Mouse (Mus musculus): Measurements from ENCODE around the gene Rap1b. TPM values are rescaled to one million over a fixed set of nuclear protein-coding genes. Genes with fewer than 3 reads are reported as not detected.
"Not testable (repeated sequence)": the region's sequence is repeated elsewhere in the genome, so short reads cannot be mapped to it uniquely, and the experiment has no call there.

Rap1b gene
- polyA plus RNA-seq (2015; fragmentation: Nextera tagmentation; extraction: Ambion mirVana), result 166 and 168 TPM in 2 replicates

DNA sequence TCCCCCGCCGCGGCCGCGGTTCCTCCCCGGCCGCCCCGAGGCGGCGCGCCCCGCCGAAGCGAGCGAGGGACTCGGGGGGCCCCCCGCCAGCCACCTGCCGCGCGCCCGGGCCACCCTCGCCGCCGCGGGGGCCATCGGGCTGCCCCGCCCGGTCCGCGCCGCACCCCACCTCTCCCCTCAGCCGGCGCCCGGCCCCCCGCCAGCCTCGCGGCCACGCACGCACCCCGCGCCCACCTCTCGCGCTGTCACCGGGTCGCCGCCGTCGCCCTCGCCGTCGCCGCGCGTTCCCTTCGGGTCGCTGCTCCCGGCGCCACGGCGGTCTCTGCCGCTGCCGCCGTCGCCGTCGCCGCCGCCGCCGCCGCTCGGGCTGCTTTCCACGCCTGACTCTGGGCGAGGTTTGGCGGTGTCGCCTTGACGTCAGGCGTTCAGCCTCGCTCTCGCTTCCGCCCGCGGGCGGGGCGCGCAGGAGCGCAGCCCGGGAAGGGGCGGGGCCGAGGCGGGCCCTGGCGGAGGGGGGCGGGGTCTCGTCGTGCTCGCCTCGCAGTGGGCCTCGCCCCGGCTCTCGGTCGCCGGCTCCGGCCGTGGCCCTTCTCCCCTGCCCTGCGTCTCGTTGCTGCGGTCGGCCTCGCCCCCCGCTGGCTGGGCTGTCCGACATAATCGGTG is at the start of gene Rap1b:
Rap1b (minus strand) TSS at position 439 of the 663 bp plus-strand sequence.
- Histone ChIP-seq H3K27ac (peak within 1 kb of the TSS; percentile 98), H3K9me3 (no peaks in the 10 kb centered on the region), H3K27me3 (replicated peaks) (no peaks in the 10 kb centered on the region), H3K4me3 (peak within 1 kb of the TSS; percentile 99), H3K4me2 (peak within 1 kb of the TSS; percentile 75), H3K9ac (peak within 1 kb of the TSS; percentile 76), H3K36me3 (replicated peaks) (no peaks in the 10 kb centered on the region), H3K4me1 (peaks cover 29% of the 10 kb centered on the region)
- WGBS, result under 1% methylated on average over 96 of the region's 112 CpGs
- ATAC-seq (replicated peaks), result peak; percentile 96

DNA sequence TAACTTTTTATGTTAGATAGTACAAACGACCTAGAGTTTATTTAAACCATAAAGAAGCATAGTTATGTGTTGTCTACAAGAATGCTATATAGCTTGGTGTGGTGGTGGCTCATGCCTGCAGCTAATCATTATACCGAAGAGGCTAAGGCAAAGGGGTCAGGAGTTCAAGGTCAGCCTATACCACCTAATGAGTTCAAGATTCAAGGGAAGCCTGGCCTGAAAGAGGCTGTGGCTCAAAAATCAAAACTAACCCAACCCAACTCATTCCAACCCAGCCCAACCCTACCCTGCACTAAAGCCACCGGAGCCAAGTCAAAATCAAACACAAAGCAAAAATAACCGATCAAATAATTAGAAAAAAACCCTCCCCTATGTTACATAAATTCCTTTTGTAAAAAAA is 49.4 kb upstream of the Rap1b start:
- no peak overlapping the region for H3K4me2 ChIP-seq
- 85% methylated on average over 4 of the region's 4 CpGs for whole genome bisulfite sequencing
- no peaks in the 10 kb centered on the region for H3K4me1 ChIP-seq
- H3K9ac ChIP-seq, result no peak overlapping the region
- H3K36me3 ChIP-seq (replicated peaks), result no peaks in the 10 kb centered on the region
- H3K9me3 ChIP-seq, result no peaks in the 10 kb centered on the region
- no peak for ATAC-seq (replicated peaks)
- no peak overlapping the region for H3K4me3 ChIP-seq
- H3K27ac ChIP-seq, result no peak overlapping the region
- H3K27me3 ChIP-seq (replicated peaks), result no peaks in the 10 kb centered on the region; the same call in 1 of the 2 replicates

DNA sequence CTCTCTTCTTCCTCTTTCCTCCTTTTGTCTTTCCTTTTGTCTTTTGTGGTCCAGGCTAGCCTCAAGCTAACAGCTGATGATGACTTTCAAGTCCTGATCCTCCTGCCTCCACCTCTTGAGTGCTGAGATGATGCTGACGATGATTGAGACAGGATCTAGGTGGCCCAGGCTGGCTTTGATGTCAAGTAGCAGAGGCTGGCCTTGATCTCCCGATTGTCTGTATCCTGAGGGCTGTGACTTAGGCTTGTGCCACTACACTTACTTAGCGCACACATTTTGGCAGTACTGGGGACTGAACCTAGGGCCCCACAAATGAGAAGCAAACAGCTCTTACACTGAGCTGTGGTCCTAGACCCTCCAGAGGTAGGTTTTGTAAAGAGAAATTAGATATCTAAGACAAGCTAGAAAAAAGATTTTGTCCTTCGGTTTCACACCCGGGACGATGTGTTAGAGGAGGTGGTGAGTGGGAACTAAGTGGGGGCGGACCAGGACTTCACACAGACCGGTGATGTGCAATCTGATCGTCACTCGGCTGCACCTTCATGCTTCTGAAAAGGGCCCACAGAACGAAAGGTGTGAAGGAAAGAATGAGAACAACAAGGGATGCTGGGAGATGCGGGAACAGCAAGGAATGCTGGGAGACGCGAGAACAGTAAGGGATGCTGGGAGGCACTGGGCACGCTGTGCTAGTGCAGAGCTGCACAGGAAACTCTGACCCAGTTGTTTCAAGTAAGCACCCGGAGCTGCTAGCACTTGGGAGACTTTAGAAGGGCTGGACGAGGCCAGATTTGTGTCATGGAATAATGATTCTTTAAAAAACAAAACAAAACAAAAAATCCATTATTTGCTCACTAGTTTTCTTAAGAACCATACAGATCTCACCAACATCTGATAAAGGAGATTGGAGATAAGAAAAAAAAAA is 48.5 kb upstream of the Rap1b start:
- ATAC-seq (replicated peaks), result no peak

DNA sequence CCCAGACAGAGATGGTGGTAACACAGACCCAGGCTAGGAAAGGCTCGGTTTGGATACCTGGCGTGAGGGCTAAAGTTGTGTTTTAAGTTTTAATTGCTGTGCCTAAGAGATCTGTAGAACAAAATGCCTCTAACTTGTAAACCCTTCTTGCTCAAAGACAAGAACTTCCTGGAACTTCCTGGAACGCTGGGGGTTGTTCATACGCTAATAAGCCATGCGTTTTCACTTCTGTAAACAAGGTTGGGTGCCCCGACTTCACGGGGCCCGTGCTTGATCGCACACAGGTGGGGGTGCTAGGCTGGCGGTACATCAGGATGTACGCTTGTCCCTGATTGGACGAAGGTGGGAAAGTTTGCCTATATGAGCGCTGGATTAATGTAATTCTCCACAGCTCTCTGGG is 47.3 kb upstream of the Rap1b start:
- not testable (repeated sequence) for H3K9ac ChIP-seq; H3K27ac ChIP-seq; H3K9me3 ChIP-seq; H3K27me3 ChIP-seq (replicated peaks); H3K4me1 ChIP-seq; ATAC-seq (replicated peaks); H3K36me3 ChIP-seq (replicated peaks); H3K4me3 ChIP-seq; H3K4me2 ChIP-seq
- WGBS, result 55% methylated on average over 12 of the region's 13 CpGs

More for the DNA sequence above, 48.5 kb upstream of the Rap1b start:
- H3K27me3 ChIP-seq (replicated peaks), result no peaks in the 10 kb centered on the region; the same call in 1 of the 2 replicates
- H3K4me2 ChIP-seq, result no peak overlapping the region
- H3K9me3 ChIP-seq, result no peaks in the 10 kb centered on the region
- H3K4me1 ChIP-seq, result no peaks in the 10 kb centered on the region
- H3K27ac ChIP-seq, result no peak overlapping the region
- H3K36me3 ChIP-seq (replicated peaks), result no peaks in the 10 kb centered on the region
- no peak overlapping the region for H3K9ac ChIP-seq
- no peak overlapping the region for H3K4me3 ChIP-seq
- 92% methylated on average over 17 of the region's 17 CpGs for WGBS

DNA sequence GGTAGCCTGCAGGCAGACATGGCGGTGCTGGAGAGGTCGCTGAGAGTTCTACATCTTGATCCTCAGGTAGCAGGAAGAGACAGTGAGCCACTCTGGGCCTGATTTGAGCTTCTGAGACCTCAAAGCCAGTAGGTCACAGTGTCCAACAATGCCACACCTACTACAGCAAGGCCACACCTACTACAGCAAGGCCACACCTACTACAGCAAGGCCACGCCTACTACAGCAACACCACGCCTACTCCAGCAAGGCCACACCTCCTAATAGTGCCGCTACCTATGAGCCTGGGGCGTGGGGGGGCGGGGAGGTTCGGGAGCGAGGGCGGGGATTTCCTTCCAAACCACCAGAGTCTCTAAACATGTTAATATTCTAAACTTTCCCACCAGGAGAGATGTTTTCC is 45.5 kb upstream of the Rap1b start:
- ATAC-seq (replicated peaks), result no peak
- no peaks in the 10 kb centered on the region for H3K4me1 ChIP-seq

DNA sequence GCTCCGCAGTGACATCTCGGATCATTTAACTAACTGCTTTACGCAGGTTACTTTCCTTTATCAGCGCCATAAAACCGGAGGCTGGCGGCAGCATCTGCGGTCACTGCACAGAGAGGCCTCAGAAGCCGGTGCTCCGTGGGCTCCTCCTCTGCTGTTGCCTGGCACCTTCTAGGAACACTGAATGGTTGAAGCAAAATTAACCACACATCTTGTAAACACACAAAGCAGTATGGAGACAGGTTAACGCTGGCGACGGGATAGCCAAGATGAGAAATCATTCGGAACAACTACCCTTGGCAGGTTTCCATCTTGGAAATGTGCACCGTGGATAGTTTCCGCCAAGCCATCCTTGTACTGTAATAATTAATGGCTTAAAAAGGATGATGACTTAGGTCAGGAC is 43.0 kb upstream of the Rap1b start:
- WGBS, result 87% methylated on average over 15 of the region's 15 CpGs
- ATAC-seq (replicated peaks), result no peak
- Histone ChIP-seq H3K9ac (no peak overlapping the region), H3K9me3 (no peaks in the 10 kb centered on the region), H3K4me1 (no peaks in the 10 kb centered on the region), H3K27ac (no peak overlapping the region), H3K27me3 (replicated peaks) (no peaks in the 10 kb centered on the region; the same call in 1 of the 2 replicates), H3K4me3 (no peak overlapping the region), H3K4me2 (no peak overlapping the region), H3K36me3 (replicated peaks) (no peaks in the 10 kb centered on the region)

More for the DNA sequence above, 45.5 kb upstream of the Rap1b start:
- Histone ChIP-seq H3K9ac (no peak overlapping the region), H3K27me3 (replicated peaks) (no peaks in the 10 kb centered on the region; the same call in 1 of the 2 replicates), H3K4me2 (no peak overlapping the region), H3K9me3 (no peaks in the 10 kb centered on the region), H3K4me3 (no peak overlapping the region), H3K27ac (no peak overlapping the region), H3K36me3 (replicated peaks) (no peaks in the 10 kb centered on the region)
- WGBS, result 84% methylated on average over 10 of the region's 10 CpGs

DNA sequence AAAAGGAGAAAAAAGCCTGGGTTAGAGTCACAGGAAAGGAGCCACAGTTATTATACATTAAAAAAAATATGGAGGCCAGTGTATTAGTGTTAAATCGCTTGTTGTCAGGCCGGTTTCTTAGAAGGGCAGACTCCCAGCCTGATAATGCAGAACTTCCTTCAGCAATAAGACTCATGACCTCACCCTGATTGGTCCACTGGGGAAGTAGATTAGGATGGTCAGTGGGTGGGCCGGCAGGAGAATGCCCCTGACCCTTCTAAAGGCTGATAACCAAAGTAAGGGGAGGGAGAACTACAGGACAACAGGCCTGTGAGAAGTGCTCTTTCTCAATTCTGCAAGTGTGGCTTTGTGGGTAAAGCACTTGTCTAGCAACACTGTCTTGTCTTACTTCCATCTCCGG is 39.5 kb upstream of the Rap1b start:
- 64% methylated on average over 4 of the region's 4 CpGs for WGBS
- H3K9ac ChIP-seq, result no peak overlapping the region

DNA sequence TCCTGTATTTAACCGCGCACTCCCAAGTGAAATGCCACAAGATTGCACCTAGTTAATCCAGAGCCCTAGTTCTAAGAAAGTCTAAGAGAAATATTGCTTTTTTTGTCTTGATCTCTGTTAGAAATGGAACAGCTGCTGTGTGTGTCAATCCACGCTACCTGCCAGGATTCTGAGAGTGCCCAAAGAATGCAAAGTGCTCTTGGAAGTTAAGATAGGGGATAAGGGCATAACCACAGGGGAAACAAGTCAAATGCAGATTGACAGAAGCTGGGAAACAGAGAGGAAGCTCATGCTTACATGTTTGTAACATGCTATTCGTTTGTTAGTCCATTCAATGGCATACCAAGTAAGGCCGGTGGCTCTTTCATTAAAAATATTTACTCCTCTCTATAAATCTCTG is 38.9 kb upstream of the Rap1b start:
- no peak for ATAC-seq (replicated peaks)
- Histone ChIP-seq H3K4me3 (no peak overlapping the region), H3K4me1 (no peaks in the 10 kb centered on the region), H3K4me2 (no peak overlapping the region), H3K27ac (no peak overlapping the region), H3K36me3 (replicated peaks) (no peaks in the 10 kb centered on the region), H3K9me3 (no peaks in the 10 kb centered on the region), H3K27me3 (replicated peaks) (no peaks in the 10 kb centered on the region), H3K9ac (no peak overlapping the region)
- WGBS, result 90% methylated on average over 5 of the region's 5 CpGs

More for the DNA sequence above, 39.5 kb upstream of the Rap1b start:
- Histone ChIP-seq H3K27ac (no peak overlapping the region), H3K36me3 (replicated peaks) (no peaks in the 10 kb centered on the region), H3K27me3 (replicated peaks) (no peaks in the 10 kb centered on the region), H3K4me2 (no peak overlapping the region), H3K4me1 (no peaks in the 10 kb centered on the region), H3K9me3 (no peaks in the 10 kb centered on the region), H3K4me3 (no peak overlapping the region)
- ATAC-seq (replicated peaks), result no peak

DNA sequence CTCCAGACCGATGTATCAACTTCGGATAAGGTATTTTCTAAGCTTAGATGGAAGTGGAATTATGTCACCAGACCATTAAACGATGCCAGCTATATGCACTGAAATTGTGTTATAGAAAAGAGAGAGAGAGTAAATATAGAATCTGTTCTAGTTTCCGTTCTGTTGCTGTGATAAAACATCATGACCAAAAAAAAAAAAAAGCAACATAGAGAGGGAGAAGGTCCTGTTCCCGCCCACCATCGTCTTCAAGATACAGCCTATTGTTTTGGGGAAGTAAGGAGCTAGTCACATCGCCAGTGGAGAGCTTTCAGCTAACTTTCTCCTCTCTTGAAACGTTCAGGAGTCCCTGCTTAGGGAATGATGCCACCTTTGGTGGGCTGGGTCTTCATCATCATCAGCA is 37.6 kb upstream of the Rap1b start:
- 88% methylated on average over 8 of the region's 8 CpGs for WGBS
- Histone ChIP-seq H3K36me3 (replicated peaks) (no peaks in the 10 kb centered on the region), H3K27ac (no peak overlapping the region), H3K4me2 (no peak overlapping the region), H3K4me1 (no peaks in the 10 kb centered on the region), H3K9me3 (no peaks in the 10 kb centered on the region), H3K9ac (no peak overlapping the region), H3K4me3 (no peak overlapping the region), H3K27me3 (replicated peaks) (no peaks in the 10 kb centered on the region)
- no peak for ATAC-seq (replicated peaks)

DNA sequence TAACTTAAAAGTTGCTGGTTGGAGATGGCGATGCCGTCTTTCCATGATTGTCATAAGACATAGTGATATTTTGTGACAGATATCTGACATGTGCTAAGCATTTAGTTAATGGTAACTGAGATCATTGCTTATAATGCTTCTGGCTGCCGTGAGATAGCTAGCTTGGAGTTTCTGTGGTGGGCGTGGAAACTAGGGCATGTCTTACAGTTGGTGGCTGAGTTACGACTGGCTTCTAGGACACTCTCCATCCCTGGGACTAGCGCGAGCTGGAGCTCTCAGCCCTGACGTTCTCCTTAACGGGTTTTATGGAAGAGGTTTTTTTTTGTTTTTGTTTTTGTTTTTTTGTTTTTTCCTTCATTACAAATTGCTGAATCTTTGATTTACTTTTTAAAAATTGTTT is 32.8 kb upstream of the Rap1b start:
- Histone ChIP-seq H3K27ac (no peak overlapping the region), H3K36me3 (replicated peaks) (no peaks in the 10 kb centered on the region), H3K9ac (no peak overlapping the region), H3K4me3 (no peak overlapping the region), H3K9me3 (no peaks in the 10 kb centered on the region), H3K4me2 (no peak overlapping the region), H3K27me3 (replicated peaks) (no peaks in the 10 kb centered on the region), H3K4me1 (no peaks in the 10 kb centered on the region)
- ATAC-seq (replicated peaks), result no peak
- WGBS, result 94% methylated on average over 9 of the region's 9 CpGs

DNA sequence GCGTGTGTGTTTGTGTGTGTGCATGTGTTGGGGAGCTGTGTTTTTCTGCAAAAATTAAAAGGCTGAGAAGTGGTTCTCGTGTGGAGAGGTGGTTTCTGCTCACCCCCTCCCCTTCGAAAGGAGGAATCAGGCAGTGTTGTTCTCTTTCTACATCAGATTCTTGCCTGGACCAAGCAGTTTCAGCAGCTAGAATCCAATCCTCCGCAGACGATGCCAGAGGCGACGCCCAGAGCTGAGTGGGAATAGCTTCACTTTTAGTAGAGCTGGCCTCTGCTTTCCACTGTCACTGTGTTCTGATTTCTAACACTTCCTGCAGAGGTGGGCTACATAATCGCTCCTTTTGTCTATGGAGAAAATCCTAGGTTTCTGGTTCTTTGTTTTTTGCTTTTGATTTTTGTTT is 31.0 kb upstream of the Rap1b start:
- Histone ChIP-seq H3K27ac (no peak overlapping the region), H3K36me3 (replicated peaks) (no peaks in the 10 kb centered on the region), H3K9ac (no peak overlapping the region), H3K4me3 (no peak overlapping the region), H3K27me3 (replicated peaks) (no peaks in the 10 kb centered on the region), H3K4me2 (no peak overlapping the region), H3K4me1 (no peaks in the 10 kb centered on the region), H3K9me3 (no peaks in the 10 kb centered on the region)
- WGBS, result 80% methylated on average over 8 of the region's 8 CpGs
- ATAC-seq (replicated peaks), result no peak

DNA sequence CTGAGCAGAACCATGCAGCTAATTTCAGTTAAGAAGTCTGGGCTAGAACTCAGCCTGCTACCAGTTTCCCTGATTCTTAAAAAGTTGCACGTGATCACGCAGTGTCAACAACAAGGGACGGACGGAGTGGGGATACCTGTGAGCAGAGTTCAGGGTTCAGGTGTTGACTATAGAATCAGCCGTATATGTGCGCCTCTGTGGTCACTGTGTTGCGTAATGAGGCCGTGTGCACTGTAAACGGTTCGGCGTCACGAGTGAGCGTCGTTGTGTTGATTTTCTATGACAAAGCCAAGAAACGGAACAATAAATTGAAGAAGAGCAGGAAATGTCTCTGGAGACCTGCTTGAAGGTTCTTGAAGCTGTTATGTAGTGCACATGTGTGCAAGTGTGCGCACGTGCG is 30.6 kb upstream of the Rap1b start:
- Histone ChIP-seq H3K27me3 (replicated peaks) (no peaks in the 10 kb centered on the region), H3K4me3 (no peak overlapping the region), H3K9me3 (no peaks in the 10 kb centered on the region), H3K4me1 (no peaks in the 10 kb centered on the region), H3K9ac (no peak overlapping the region), H3K27ac (no peak overlapping the region), H3K36me3 (replicated peaks) (no peaks in the 10 kb centered on the region), H3K4me2 (no peak overlapping the region)
- WGBS, result 90% methylated on average over 18 of the region's 18 CpGs
- ATAC-seq (replicated peaks), result no peak

Data from midbrain, embryonic 15.5 days (tissue).